Mouse (Mus musculus) embryonic facial prominence, embryonic 11.5 days (tissue): ENCODE measurements around the gene Tfdp2. TPM values are rescaled to one million over a fixed set of nuclear protein-coding genes. Genes with fewer than 3 reads are reported as not detected.
"Not testable (repeated sequence)": the region's sequence is repeated elsewhere in the genome, so short reads cannot be mapped to it uniquely, and the experiment has no call there.

Experiments used
- ATAC-seq: fragments of 200-750 bp; cut with Nextera tagmentation; replicated peaks from 2 replicates; pipeline ENCODE4 v1.8.0; 2017; ENCODE audit warnings: low read depth; ENCODE audit not compliant: insufficient number of reproducible peaks, low FRiP score, low TSS enrichment
- DNase-seq: peaks from one replicate; pipeline ENCODE4 v3.0.0-alpha.2; 2015; ENCODE audit warnings: low spot score
- H3K27ac ChIP-seq: fragments of 300-500 bp; sonication (generic); replicated peaks from 2 replicates; pipeline ENCODE4 v1.5.1; 2014; ENCODE audit warnings: mild to moderate bottlenecking, low read depth, low read length, control low read depth
- H3K27me3 ChIP-seq: fragments of 300-500 bp; sonication (generic); 2 replicates; pipeline ENCODE4 v1.6.1; 2014; ENCODE audit warnings: mild to moderate bottlenecking, low read length, moderate library complexity, mixed read lengths; ENCODE audit not compliant: control insufficient read depth, insufficient read depth
- H3K36me3 ChIP-seq: fragments of 300-500 bp; sonication (generic); replicated peaks from 2 replicates; pipeline ENCODE4 v1.6.1; 2014; ENCODE audit warnings: low read depth, mild to moderate bottlenecking, low read length, moderate library complexity, mixed read lengths; ENCODE audit not compliant: control insufficient read depth, insufficient read depth
- H3K4me1 ChIP-seq: fragments of 300-500 bp; sonication (generic); 2 replicates; pipeline ENCODE4 v1.6.1; 2014; ENCODE audit warnings: low read length, mixed read lengths; ENCODE audit not compliant: control insufficient read depth, insufficient read depth
- H3K4me2 ChIP-seq: fragments of 300-500 bp; sonication (generic); 2 replicates; pipeline ENCODE4 v1.6.1; 2014; ENCODE audit warnings: low read depth, mild to moderate bottlenecking, control low read depth, low read length, moderate library complexity
- H3K4me3 ChIP-seq: fragments of 300-500 bp; sonication (generic); 2 replicates; pipeline ENCODE4 v1.5.1; 2014; ENCODE audit warnings: low read depth, low read length, control low read depth
- H3K9ac ChIP-seq: fragments of 300-500 bp; sonication (generic); replicated peaks from 2 replicates; pipeline ENCODE4 v1.6.1; 2014; ENCODE audit warnings: mild to moderate bottlenecking, control low read depth, low read length
- H3K9me3 ChIP-seq: fragments of 300-500 bp; sonication (generic); replicated peaks from 2 replicates; pipeline ENCODE4 v1.6.1; 2016; ENCODE audit warnings: mild to moderate bottlenecking, low read length, inconsistent platforms, mixed read lengths; ENCODE audit not compliant: control insufficient read depth
- WGBS: fragments of 180-500 bp; shearing (Covaris S2); extraction: QIAGEN DNeasy Blood & Tissue Kit; methylation state at CpG from one replicate; pipeline ENCODE4 v1.1.7; 2014; 5-methylcytosine and 5-hydroxymethylcytosine counted together
- polyA plus RNA-seq: library from polyadenylated mRNA; unstranded; fragments of >200 nt; fragmentation: Nextera tagmentation; extraction: Ambion mirVana; gene quantifications from 2 replicates; pipeline ENCODE4 v1.2.1, GENCODE M21; 2014

Gene Tfdp2
- polyA plus RNA-seq = 67.1 and 81.1 TPM in 2 replicates

DNA sequence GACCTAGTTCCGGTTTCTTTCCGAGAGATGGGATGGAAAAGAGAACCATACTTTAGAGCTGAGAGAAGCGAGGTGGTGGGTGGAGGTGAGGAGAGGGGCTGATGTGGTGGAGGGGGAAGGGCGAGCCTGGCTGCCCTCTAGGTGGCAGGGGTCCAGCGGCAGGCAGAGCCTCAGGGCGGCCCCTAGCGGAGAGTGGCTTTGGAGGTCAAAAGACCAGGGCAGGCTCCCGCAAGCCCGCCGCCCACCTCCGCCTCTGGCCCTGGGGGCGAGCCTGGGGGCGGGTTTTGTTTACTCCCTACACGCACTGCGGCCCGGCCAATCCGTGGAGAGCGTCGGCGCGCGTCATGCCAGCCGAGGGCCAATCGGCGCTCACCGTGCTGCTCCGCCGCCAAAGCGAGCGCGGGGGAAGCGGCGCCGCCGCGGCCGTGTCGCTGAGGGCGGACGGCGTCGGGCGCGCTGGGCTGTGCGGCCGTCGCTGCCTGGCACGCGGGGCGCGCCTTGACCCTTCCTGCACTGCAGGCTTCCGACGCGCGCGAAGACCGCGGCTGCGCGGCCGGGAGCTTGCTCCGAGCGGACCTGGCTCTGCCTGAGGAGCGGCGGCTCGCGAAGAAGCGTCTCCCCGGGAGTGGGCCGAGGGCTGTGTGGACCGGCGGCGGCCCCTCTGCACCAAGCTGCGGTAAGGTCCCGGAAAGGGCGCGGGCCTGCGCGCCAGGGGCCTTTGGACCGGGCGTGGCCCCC is at the start of gene Tfdp2:
TSS of gene Tfdp2 (plus strand) at position 391 of the 738 bp plus-strand sequence.
- DNase-seq (peak; percentile 95), ATAC-seq (peak; percentile 99)
- under 1% methylated on average over 81 of the region's 81 CpGs for WGBS
- Histone ChIP-seq H3K4me2 (peak within 1 kb of the TSS; percentile 91), H3K4me1 (no peaks in the 10 kb centered on the region; the same call in 1 of the 2 replicates), H3K27ac (peak within 1 kb of the TSS; percentile 76), H3K9me3 (no peaks in the 10 kb centered on the region), H3K4me3 (peak within 1 kb of the TSS; percentile 85), H3K9ac (peak within 1 kb of the TSS; percentile 82), H3K27me3 (no peaks in the 10 kb centered on the region), H3K36me3 (no peaks in the 10 kb centered on the region)

DNA sequence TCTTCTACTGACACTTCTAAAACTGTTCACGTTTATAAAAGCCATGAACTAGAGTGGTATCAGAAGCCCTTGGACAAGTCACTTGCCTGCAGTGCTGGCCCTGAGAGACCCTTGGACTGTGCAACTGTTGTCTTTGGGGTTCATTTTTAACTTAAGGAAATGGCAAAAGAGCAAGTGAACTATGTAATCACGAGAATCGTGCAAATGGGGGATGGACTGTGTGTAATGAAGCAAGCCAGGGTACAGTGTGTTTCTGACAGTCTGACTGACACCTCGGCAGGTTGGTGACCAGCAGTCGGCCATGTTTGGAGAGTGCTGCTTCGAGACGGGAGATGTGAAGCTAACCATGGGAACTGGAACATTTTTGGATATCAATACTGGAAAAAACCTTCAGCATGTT is 43.3 kb upstream of the Tfdp2 start:
- no peaks in the 10 kb centered on the region for H3K36me3 ChIP-seq
- H3K27me3 ChIP-seq = no peaks in the 10 kb centered on the region
- 91% methylated on average over 7 of the region's 7 CpGs for WGBS
- no peak overlapping the region for H3K27ac ChIP-seq
- H3K4me3 ChIP-seq = no peak overlapping the region
- no peaks in the 10 kb centered on the region for H3K9me3 ChIP-seq
- ATAC-seq (no peak), DNase-seq (no peak)
- H3K4me2 ChIP-seq = no peak overlapping the region
- no peaks in the 10 kb centered on the region for H3K4me1 ChIP-seq
- H3K9ac ChIP-seq = no peak overlapping the region

DNA sequence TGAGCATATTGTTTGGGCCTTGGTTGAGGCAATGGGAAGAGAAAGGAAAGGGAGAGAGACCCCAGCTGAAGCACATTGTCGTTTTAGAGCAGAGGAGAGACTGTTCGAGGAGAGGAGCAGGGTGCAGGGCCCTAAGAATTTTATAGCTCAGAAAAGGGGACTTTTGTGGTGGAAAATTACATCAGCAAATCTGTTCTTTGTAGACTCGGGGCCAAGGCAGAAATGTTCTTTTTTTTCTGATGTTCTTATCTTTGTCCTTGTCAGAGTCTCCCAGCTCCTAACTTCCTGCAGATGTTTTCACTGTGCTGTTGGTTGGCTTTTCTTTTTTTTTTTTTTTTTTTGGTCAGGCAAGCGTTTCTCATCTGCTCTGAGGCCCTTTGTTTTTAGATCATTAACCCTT is 37.6 kb upstream of the Tfdp2 start:
- no peak for ATAC-seq
- no peak overlapping the region for H3K4me2 ChIP-seq
- no peaks in the 10 kb centered on the region for H3K27me3 ChIP-seq
- H3K27ac ChIP-seq = no peak overlapping the region
- no peaks in the 10 kb centered on the region for H3K9me3 ChIP-seq
- H3K4me1 ChIP-seq = no peaks in the 10 kb centered on the region
- DNase-seq = no peak
- H3K4me3 ChIP-seq = no peak overlapping the region
- H3K9ac ChIP-seq = no peak overlapping the region
- H3K36me3 ChIP-seq = no peaks in the 10 kb centered on the region
- 26% methylated on average over 4 of the region's 4 CpGs for WGBS

DNA sequence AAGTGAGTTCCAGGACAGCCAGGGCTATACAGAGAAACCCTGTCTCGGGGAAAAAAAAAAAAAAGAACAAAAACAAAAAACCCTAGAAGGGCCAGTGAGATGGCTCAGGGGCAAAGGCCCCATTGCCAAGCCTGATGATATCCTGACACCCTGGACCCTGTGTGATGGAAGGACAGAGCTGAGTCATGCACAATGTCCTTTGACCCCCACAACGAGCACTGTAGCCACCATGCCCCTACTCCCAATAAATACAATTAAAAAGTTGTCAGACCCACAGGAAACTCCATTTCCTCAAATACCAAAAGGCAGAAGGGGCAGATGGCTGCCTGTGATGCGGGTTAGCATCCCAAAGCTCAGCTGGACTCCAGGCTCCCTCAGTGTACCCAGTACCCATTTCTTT is 37.0 kb upstream of the Tfdp2 start:
- Histone ChIP-seq H3K27me3 (no peaks in the 10 kb centered on the region), H3K4me1 (no peaks in the 10 kb centered on the region), H3K4me2 (no peak overlapping the region), H3K4me3 (no peak overlapping the region), H3K36me3 (no peaks in the 10 kb centered on the region), H3K9me3 (no peaks in the 10 kb centered on the region), H3K9ac (no peak overlapping the region), H3K27ac (no peak overlapping the region)
- DNase-seq = no peak
- ATAC-seq = no peak
- 57% methylated on average over 3 of the region's 3 CpGs for WGBS

DNA sequence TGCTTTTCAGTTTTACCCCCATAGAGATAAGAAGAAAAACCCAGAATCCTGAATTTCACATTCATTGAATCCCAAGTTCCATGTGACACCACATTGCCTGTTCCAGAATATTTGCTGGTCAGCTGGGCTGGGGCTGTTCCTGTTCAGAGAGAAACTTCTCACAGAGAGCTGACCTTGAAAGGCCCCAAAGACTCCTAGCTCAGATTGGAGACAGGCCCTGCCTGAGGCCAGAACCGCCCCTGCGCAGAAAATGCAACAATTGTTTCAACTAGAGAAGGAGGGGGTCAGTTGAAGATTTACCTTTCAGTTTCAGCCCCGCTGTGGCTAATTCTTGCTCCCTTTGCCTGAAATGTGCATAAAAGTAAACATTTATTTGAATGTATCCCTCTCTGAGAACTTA is 35.3 kb upstream of the Tfdp2 start:
- Histone ChIP-seq H3K9me3 (no peaks in the 10 kb centered on the region), H3K9ac (no peak overlapping the region), H3K4me2 (no peak overlapping the region), H3K4me3 (no peak overlapping the region), H3K36me3 (no peaks in the 10 kb centered on the region), H3K4me1 (no peaks in the 10 kb centered on the region), H3K27me3 (no peaks in the 10 kb centered on the region), H3K27ac (no peak overlapping the region)
- 35% methylated on average over 3 of the region's 3 CpGs for WGBS
- DNase-seq = peak; percentile 35
- ATAC-seq = no peak

DNA sequence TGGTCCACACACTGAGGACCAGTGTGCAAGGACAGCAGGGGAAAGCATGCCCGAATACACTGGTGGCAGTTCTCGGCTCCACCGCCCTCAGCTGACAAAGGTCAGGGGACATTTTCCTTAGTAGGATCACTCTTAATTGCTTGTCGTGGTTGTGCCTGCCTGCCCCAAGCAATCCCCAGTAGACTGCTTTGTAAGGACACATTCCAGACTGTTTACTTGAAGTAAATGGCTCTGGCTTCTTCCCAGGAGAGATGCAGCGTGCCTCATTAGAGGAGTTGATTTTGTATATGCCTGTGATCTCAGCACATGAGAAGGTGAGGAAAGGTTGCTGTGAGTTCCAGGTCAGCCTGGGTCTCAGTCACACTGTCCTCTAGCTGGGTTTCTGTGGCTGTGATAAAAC is 33.7 kb upstream of the Tfdp2 start:
- no peaks in the 10 kb centered on the region for H3K9me3 ChIP-seq
- no peaks in the 10 kb centered on the region for H3K36me3 ChIP-seq
- ATAC-seq = no peak
- H3K4me2 ChIP-seq = no peak overlapping the region
- H3K4me1 ChIP-seq = no peaks in the 10 kb centered on the region
- no peaks in the 10 kb centered on the region for H3K27me3 ChIP-seq
- no peak overlapping the region for H3K27ac ChIP-seq
- no peak for DNase-seq
- H3K9ac ChIP-seq = no peak overlapping the region
- WGBS = 55% methylated on average over 5 of the region's 5 CpGs
- no peak overlapping the region for H3K4me3 ChIP-seq

DNA sequence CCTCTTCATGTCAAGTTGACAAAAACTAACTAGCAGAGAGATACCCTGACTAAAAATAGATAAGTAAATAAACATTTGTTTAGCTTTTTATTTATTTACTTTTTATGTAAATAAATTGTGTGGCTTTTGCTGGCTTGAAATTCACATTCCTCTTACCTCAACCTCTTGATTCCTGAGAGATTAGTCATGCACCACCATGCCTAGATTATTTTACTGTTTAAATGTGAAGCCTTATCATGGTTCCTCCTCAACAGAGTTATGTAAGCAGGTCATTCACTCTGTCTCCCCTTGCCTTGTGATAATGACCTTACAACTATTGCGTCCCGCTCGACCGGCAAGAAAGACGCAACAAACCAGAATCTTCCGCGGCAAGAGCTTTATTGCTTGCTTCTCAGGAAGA is 32.6 kb upstream of the Tfdp2 start:
- 95% methylated on average over 7 of the region's 7 CpGs for WGBS
- H3K9me3 ChIP-seq = no peaks in the 10 kb centered on the region
- ATAC-seq = no peak
- no peak overlapping the region for H3K4me3 ChIP-seq
- DNase-seq = no peak
- no peak overlapping the region for H3K9ac ChIP-seq
- H3K4me1 ChIP-seq = no peaks in the 10 kb centered on the region
- no peak overlapping the region for H3K4me2 ChIP-seq
- no peak overlapping the region for H3K27ac ChIP-seq
- H3K27me3 ChIP-seq = no peaks in the 10 kb centered on the region
- H3K36me3 ChIP-seq = no peaks in the 10 kb centered on the region

DNA sequence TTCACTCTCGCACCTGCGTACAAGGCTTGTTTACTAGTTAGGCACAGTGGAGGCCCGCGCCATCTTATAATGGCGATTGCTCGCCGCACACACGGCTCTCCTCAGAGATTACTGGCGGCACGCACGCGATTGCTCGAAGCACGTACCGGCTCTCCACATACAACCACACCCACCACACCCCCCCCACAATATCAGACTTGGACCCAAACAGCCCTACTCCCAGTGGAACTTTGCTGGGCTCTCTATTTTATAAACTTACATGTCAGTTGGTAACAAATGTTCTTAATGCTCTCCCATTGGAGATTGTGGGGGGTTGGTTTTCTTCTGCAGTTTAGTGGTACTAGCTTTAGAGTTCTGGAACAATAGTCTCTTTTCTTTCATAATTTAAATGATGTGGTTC is 32.1 kb upstream of the Tfdp2 start:
- whole genome bisulfite sequencing = 95% methylated on average over 13 of the region's 15 CpGs

More for the DNA sequence above, 32.1 kb upstream of the Tfdp2 start:
- not testable (repeated sequence) for H3K27me3 ChIP-seq, H3K27ac ChIP-seq, H3K4me2 ChIP-seq, H3K9me3 ChIP-seq, H3K36me3 ChIP-seq, H3K4me3 ChIP-seq, DNase-seq, ATAC-seq, H3K4me1 ChIP-seq, H3K9ac ChIP-seq
